Mouse (Mus musculus): ENCODE data around the gene Cyp3a44.
"Not testable (repeated sequence)": the region's sequence is repeated elsewhere in the genome, so short reads cannot be mapped to it uniquely, and the experiment has no call there.

Cyp3a44 gene

DNA sequence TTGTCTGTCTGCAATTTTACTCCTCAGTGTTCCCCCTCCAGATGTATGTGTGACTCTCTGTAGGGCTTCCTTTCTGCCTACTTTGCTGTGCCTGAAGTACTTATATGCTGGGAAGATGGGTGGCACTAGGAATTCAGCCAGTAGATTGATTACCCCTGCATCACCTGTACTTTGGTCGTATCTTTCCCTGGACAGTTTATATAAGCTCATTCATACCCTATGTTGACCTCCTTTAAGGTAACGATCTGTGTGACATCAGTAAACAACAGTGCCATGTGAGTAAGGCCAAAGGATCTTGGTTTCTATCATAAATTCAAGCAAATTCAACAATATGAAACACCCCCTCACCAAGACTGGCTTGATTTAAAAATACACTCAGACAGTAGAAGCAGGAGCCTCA lies at the start of gene Cyp3a44:
Gene Cyp3a44 (minus strand): TSS at position 79 of the 400 bp plus-strand sequence.
- not testable (repeated sequence) for DNase-seq (ENCODE audit: low spot score in 2 of 2)

DNA sequence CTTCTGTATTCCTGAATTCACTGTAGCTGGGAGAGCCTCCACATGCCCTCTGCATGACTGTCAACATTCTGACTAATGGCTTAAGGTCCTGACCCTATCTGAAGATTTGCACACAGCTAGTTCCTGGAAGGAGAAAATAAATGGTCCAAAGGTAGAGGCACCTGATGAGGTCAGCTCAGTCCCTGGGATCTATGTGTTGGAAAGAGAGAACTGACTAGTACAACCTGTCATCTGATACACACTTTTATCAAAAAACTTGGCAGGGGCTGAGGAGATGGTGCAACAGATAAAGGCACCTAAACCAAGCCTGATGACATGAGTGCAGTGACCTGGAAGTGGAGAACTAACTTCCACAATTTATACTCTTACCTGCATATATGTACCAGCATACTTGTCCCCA lies 5.4 kb downstream of the Cyp3a44 start:
- not testable (repeated sequence) for DNase-seq (ENCODE audit: low spot score in 2 of 2)

DNA sequence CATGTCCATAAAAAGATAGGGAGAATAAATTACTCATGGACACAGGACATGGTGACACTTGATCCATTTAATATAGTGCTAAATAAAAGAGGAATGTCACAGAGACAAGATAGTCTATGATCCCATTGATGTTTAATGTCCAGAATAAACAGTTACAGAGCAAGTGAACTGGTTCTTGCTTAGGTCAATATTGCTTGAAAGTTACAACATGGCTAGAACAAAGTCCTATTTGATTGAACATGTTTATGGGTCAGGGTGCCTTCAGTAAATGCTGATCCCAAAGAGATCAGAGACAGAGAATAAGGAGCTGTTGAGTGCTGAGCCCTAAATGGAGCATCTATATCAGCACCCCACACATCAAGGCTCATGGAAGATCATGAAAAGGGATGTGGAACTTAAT lies 12.4 kb downstream of the Cyp3a44 start:
- DNase-seq (ENCODE audit: low spot score in 2 of 2), result not testable (repeated sequence)

DNA sequence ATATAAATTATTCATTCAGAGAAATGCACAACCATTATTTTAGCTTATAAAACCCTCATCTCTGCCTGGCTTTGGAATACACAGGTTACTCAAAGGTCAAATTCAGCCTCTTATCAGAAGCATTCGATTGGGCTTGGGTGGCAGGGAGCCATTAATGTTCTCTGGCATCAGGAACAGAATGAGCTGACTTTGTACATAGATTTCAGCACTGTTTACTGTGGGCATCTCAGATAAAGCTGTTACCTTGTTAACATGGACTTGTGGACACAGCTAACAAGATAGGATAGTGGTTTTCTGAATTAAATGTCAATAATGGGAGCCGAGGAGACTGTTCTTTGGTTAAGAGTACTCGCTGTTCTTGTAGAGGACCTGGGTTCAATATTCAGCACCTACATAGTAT lies 68.2 kb downstream of the Cyp3a44 start:
- not testable (repeated sequence) for DNase-seq (ENCODE audit: low spot score in 2 of 2)
